Mouse (Mus musculus) left cerebral cortex, postnatal 36 days (tissue): ENCODE results near the gene Ksr2. TPM values are rescaled to one million over a fixed set of nuclear protein-coding genes. Genes with fewer than 3 reads are reported as not detected.
"Not testable (repeated sequence)": the region's sequence is repeated elsewhere in the genome, so short reads cannot be mapped to it uniquely, and the experiment has no call there.

Source experiments
- DNase-seq, 2 experiments: peaks; one replicate each; pipeline ENCODE4 v3.0.0; 2021 to 2022; ENCODE audit warnings: low spot score in 2 of 2, mixed read lengths in 1 of 2
- intact Hi-C: fragments of 180-260 bp; cut with DNase I; formaldehyde crosslinking; loops from one replicate; pipeline ENCODE4 v1.15.1; 2025
- total RNA-seq, 2 experiments: library from RNA; stranded (reverse); gene quantifications; 2 replicates each; pipeline ENCODE4 v1.2.3; 2021

The Ksr2 gene
- 10 to 100 TPM; 35.0 to 44.3 TPM for total RNA-seq

DNA sequence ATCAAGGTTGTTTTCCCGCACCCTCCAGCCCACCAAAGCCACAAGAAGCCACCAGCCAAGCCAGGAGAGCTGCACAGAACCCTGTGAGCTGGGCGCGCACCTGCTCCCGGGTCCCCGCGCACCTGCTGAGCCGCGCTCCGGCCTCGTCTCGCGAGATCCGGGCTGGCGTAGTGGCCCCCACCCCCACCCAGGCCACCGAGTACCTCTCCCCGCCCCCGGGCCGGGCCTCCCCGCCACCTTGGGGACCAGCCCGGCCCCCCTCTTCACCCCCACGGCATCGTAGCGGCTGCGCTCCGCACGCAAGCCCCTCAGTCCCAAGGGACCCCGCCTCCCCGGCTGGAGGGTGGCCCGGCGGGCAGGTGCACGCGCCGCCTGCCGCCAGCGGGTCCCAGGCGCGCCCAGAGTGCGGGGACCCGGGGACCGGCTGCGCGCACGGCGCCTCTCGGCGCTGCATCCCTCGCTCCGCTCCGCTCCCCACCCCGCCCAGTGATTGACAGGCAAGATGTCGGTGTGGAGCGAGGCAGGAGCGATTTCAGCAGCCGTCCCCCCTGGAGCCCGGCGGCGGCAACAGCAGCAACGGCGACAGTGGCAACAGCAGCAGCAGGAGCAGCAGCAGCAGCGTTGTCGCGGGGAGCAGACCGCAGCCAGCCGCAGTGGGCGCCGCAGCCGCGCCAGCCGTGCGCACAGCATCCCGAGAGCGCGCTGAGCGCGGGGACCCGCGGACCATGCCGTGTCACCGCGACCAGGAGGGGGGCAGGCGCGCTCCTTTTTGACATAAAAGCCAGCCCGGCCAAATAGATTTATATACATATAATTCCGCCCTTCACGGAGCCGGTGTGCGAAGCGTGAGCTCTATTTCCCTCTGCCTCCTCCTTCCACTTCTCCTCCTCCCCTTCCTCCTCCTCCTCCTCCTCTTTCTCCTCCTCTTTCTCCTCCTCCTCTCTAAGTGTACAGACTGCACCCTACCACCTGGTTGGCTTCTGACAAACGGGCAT is at the start of gene Ksr2:
Gene Ksr2 (plus strand): TSS at position 494 of the 995 bp plus-strand sequence.
- intact Hi-C loops, result loop anchor here (1.0 to 5.0 kb wide), 4 partner anchors 57 to 297 kb away; partner anchors contain the start of genes Suds3 and Wsb2
- peak; percentile 75 to 85 for DNase-seq

DNA sequence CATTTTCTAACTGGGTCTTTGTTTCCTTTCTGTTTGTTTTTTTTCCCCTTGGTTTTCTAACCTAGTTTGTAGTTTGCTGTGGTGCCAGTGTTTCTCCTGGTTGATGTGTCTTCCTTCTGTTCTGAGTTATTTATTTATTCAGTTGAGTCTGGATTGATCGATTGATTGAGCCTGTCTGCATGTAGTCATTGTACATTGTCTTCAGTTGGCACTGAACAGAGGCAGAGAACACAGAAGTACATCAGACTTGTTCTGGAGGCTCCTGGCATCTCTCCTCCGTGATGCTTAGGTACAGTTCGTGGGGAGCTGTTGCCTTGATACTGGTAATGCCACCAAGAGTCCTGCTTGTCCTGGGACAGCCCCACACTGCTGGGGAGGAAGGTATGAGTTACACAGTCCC is 49.0 kb upstream of the Ksr2 start:
- DNase-seq, result no peak
- intact Hi-C loops, result no loop called here

DNA sequence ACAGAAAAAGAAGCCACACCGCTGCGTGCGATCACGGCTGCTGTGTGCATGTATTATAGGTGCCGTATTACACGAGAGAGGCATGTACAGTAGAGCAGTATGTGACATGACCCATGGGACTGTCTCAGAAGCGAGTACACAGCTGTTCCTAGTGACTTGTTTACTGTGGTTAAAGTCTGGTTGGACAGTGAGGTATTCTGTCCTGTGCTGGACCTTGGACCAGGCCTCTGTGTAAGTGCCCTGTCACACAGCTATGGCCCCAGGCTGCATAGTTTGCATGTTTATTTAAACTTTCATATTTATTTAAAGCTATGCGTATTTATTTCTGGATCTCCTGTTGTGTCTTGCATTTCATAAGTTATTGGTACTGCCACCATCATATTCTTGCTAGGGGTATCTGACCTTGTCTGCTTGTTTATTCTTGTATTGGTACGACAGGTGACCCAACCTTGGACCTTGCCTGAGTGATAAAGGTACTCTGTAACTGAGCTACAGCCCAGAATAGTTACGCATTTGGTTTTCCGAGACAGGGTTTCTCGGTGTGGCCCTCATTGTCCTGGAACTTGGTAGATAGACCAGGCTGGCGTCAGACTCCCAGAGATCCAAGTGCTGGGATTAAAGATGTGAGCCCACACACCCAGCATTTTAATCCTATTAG is 47.8 kb upstream of the Ksr2 start:
- intact Hi-C loops, result no loop called here
- no peak for DNase-seq

DNA sequence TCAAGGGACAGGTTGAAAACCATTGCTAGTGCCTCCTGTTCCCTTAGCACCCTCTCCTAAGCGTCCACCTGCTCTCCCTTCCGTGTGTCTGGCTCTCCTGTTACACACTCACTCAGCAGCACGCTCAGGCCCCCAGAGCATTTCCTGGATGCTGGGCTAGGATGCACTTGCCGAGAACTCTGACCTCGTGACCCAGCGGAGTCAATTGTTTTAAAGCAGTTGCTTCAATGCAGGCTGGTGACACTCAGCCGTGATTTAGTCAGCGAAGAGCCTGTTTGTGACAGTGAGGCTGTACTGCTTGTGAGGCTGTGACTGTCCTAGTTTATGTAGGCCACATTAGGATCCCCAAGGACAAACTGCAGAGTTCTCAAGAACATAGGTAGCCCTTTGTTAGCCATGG is 46.6 kb upstream of the Ksr2 start:
- no peak for DNase-seq
- intact Hi-C loops, result no loop called here

DNA sequence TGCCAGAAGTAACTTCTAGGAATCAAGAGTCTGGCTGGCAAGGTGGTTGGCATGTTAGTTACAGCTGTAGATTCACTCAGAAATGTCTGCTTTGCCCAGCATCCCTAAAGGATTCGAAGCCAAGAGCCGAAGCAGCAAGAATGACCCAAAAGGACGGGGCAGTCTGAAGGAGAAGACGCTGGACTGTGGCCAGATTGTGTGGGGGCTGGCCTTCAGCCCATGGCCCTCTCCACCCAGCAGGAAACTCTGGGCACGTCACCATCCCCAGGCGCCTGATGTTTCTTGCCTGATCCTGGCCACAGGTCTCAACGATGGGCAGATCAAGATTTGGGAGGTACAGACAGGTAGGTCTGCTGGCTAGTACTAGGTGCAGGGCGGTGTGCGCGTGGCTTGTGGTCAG is 43.2 kb upstream of the Ksr2 start:
- intact Hi-C loops, result no loop called here

DNA sequence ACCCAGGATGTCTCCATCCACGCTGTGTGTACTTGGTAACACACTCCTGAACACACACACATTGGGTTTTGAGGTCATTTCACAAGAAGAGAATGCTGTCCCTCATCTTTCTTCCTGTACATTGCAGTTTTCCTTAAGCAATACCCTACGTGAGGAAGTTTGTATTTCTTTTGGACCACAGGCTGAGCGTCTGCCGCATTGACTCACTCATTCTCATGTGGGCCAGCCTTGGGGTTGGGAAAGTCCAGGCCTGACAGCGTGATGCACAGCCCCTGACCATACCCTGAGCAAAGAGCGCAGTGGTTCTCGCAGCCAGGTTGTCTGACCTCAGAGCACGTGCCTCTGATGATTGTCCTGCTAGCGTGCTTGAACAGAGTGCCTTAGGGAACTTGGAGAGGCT is 40.4 kb upstream of the Ksr2 start:
- DNase-seq, result no peak

More for the DNA sequence above, 43.2 kb upstream of the Ksr2 start:
- no peak for DNase-seq

DNA sequence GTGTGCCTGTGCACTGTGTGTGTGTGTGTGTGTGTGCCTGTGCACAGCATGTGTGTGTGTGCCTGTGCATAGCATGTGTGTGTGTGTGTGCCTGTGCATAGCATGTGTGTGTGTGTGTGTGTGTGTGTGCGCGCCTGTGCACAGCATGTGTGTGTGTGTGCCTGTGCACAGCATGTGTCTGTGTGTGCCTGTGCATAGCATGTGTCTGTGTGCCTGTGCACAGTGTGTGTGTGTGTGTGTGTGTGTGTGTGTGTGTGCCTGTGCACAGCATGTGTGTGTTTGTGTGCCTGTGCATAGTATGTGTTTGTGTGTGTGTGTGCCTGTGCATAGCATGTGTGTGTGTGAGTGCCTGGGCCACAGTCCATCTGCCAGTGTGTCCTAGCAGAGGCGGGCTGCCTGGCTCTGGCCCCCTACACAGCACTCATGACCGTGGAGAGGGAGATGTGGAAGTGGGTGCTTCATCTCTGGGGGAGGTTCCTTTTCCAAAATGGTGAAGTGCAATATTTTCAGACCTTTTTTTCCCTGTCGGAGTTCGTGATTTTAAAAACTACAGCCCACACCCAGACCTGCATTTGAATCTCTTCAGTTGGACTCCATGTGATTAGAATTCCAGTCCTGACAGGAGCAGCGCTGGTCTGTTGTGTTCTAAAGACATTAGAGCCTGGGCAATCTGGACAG is 39.3 kb upstream of the Ksr2 start:
- DNase-seq, result peak; percentile 44 to 55
- intact Hi-C loops, result no loop called here

More for the DNA sequence above, 40.4 kb upstream of the Ksr2 start:
- intact Hi-C loops, result no loop called here

DNA sequence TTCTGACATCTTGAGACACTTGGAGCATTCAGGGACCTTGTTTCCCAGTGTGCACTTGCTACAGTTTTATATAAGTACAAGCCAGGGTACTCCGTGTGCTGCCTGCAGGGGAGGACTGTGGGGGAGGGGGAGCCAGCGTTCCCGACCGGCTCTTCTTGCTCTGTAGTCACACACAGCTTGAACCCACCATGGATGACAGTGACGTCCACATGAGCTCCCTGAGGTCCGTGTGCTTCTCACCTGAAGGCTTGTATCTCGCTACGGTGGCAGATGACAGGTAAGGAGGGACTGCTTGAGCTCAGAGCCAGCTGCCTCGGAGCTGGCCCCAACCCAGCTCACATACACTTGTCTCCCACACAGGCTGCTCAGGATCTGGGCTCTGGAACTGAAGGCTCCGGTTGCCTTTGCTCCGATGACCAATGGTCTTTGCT is 37.5 kb upstream of the Ksr2 start:
- intact Hi-C loops, result no loop called here

DNA sequence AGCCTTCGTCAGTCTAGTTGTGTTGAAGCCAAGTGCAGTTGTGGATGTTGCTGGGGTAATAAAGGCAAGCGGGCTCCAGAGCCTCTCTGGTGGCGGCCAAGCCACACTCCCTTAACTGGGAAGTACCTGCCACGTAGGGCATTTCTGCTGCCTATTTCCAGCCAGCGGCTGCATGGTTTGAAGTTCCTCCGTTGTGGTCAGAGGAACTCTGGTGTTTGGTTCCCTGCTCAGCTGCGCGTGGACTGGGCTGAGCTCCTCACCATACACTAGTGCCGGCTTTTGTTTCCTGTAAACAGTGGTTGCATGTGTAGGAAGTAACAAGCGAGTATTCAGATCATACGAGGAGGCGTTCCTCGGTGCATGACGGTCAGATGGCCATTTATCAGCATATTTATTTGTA is 36.1 kb upstream of the Ksr2 start:
- DNase-seq, intact Hi-C loops: not testable (repeated sequence)

More for the DNA sequence above, 37.5 kb upstream of the Ksr2 start:
- peak; percentile 60 to 63 for DNase-seq

DNA sequence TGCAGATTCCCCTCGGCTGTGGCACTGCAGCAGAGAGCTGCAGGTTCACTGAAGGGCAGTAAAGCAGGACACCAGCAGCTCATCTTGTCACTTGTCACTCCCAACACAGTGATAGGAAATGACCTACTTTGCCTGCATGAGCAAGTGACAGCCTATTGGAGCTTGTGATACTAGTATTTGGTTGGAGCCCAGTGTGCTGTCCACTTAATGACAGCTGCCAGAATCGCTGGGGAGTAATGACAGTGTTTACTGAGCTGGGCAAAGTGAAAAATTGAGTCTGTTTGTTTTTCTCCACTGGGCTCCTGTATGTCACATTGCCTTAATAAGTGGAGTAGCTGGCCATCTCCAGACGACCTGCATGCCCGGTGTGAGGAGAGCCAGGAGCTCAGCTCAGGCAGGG is 33.6 kb upstream of the Ksr2 start:
- intact Hi-C loops, result loop anchor here (10.0 kb wide), 1 partner anchor 115 kb away; no protein-coding TSS in a partner anchor
- DNase-seq, result no peak

DNA sequence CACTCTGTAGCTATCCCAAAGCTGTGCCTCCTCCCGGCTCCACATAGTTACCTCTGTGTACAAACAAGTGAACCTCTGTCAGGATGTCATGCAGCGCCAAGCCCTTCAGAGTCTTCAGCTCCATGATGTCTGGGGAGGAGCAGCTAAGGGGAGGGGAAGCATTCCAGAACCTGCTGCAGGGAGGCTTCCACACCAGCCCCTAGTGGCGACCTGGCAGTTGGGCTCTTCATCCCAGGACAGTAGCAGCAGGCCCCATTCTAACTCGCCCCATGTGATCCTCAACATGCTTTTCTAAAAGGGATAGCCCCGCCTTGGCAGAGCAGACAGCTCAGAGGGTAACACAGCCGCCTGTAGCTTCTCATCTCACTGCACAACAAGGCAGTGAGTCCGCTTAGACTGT is 32.0 kb upstream of the Ksr2 start:
- no peak for DNase-seq
- intact Hi-C loops, result loop anchor here (10.0 kb wide), 1 partner anchor 113 kb away; no protein-coding TSS in a partner anchor

DNA sequence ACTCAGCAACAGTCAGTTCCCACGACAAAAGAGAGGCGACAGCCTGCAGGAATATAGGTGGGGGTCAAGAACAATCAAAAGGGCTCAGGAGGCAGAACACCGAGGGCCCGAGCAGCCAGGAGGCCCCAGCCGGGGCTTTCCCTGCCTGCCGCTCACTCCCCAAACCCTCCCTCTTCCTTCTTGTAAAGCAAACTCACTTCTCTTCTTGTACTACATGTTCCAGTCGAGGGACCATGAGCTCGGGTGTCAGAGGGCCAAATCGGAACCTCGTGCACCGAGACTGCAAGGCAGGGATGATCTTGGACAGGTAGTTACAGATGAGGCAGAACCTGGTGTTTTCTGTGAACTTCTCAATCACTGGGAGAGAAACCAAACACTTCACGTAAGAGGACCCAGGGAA is 30.6 kb upstream of the Ksr2 start:
- intact Hi-C loops, result loop anchor here (10.0 kb wide), 1 partner anchor 112 kb away; no protein-coding TSS in a partner anchor

DNA sequence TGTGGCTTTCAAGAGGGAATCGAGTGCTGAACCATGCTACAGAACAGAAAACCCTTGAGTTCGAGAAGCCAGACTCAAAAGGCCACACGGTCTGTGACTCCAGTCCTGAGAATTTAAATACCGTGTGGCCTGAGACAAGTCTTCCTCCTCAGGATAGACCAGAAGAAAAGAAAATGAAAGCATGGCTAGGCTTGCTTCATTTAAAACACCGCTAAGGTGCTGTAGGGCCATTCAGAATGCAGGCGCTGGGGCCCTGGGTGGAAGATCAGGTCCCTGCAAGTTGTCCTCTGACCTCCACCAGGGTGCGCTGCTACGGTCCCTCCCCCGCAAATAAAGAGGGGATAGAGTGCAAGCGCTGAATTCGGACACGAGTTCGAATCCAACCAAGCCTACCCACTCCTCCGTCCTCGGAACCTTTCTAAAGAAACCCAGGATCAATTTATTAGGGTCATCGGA is 25.5 kb upstream of the Ksr2 start:
- intact Hi-C loops, result loop anchor here (10.0 kb wide), 1 partner anchor 106 kb away; no protein-coding TSS in a partner anchor
- DNase-seq, result no peak

More for the DNA sequence above, 30.6 kb upstream of the Ksr2 start:
- no peak for DNase-seq

DNA sequence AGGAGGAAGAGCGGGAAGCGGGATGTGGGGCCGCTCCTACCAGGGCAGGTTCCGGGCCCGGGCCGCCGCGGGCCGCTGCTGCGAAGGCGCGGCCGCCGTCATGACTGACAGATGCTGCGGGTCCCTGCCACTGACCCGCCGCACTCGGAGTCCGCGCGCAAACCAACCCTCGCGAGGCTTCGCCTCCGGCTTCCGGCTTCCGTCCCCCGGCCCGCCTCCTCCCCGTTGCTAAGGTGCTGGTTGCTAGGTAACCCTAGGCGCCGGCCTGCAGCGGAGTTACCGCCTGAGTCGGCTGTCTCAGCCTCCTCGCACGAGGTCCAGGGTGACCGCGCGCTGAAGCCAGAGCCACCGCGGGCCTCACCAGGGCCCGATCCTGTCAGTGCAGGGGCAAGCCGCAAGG is 24.9 kb upstream of the Ksr2 start, which contains the start of gene Rfc5:
Gene Rfc5 (minus strand): TSS at position 171 of the 400 bp plus-strand sequence.
- intact Hi-C loops, result loop anchor here (10.0 kb wide), 1 partner anchor 106 kb away; no protein-coding TSS in a partner anchor
- DNase-seq, result peak; percentile 94

DNA sequence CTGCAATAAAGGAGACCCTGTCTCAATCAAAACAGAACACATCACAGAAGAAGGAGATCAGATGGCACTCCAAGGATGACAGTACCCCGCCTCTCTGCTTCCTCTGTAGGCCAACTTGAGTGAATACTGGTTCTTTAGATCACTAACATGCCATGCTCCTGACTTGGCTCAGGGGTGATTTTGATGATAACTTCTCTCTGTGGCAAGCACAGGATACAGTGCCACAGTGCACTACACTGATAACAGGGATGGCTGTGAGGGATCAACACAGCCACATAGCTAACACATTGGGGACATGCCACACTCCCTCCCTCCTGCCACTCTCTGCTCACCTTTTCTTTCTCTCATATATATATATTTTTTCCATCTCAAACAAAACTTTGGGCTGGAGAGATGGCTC is 22.9 kb upstream of the Ksr2 start:
- intact Hi-C loops, result no loop called here
- no peak for DNase-seq

DNA sequence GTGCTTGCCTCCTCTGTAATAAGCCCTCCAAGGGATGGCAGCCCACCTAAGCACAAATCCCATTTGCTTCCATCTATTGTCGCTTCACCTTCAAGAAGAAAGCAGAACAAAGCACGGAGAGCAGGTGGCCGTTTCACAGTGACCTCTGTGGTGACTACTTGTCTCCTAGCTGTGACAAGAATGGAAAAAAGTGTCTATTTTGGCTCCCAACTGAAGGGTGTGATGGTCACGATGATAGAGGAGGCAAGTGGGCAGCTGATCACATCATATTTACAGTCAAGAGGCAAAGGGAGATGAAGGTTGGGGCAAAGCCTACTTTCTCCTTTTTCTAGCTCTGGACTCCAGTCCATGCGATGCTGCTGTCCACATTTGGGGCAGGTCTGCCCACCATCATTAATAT is 18.0 kb upstream of the Ksr2 start:
- intact Hi-C loops, result no loop called here

DNA sequence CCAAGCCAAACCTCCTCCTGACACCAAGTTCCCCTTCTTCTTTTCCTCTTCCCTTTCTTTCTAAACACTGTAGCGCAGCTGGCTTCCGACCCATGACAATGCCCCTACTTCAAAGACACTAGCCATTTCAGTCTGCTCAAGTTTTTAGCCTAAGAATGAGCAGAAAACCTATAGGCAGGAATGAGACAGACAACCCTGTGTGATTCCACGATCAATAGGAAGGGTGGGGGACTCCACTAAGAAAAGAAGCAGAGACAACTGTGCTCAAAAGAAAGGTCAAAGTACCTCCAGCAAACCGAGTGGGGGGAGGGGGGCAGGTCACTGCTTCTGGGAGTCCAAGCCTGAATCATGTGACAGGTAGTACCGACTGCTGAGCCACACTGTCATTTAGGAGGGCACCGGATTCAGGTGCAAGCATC is 17.2 kb upstream of the Ksr2 start:
- DNase-seq, result no peak
- intact Hi-C loops, result no loop called here

More for the DNA sequence above, 18.0 kb upstream of the Ksr2 start:
- no peak for DNase-seq

DNA sequence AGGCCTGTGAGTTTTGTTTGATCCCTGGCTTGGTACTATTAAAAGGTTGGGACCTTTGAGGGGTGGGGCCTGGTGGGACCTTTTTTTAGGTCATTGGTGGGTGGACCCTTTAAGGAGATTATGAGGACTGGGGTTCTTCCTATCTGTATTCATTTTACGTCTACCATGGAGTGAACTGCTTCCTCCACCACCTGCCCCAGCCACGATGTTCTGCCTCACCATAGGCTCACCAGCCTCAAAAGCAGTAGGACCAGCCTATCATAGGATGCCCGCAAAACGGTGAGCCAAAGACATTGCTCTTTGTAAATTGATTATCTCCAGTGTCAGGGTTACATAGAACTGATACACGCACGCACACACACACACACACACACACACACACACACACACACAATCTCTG is 16.4 kb upstream of the Ksr2 start:
- intact Hi-C loops, result no loop called here
- no peak for DNase-seq

DNA sequence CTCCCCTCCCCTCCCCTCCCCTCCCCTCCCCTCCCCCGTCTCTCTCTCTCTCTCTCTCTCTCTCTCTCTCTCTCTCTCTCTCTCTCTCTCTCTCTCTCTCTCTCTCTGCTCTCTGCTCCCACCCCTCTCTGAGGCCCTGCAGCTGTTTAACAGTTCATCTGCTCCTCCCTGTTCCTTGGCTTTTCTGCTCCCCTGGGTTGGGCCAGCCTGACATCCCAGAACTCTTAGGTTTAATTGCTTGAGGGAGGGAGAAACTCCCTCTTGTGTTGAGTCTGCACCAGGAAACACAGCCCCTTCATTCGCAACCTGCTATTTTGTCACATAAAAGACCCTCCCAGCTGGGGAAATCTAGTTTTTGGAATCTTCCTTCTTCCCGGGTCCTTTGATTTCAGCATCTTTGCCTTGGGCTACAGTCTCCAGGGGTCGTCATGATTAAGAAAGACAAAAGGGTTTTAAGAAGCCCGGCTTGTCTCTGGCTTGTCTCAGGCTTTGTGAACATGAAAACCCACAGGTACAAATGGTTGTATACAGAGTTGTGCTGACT is 15.7 kb upstream of the Ksr2 start:
- no peak for DNase-seq
- intact Hi-C loops, result no loop called here
